Mouse (Mus musculus) T-cell, adult 2 months (primary cell): ENCODE measurements around the gene Tmem240.
A peak's percentile ranks its signal among the peaks of the same experiment; 100 is the strongest.
"Not testable (repeated sequence)": the region's sequence is repeated elsewhere in the genome, so short reads cannot be mapped to it uniquely, and the experiment has no call there.

Source experiments
- DNase-seq: peaks from one replicate; pipeline ENCODE4 v3.0.0; 2022; ENCODE audit warnings: low spot score

Gene Tmem240

GRCm38 (mm10) chr4:155734951-155735702, 527 bp downstream of the Tmem240 start:
- DNase-seq: peak; percentile 38

- DNase-seq: no peak
Observed at GRCm38 (mm10) chr4:155735788-155736187, 1.2 kb downstream of the Tmem240 start.

- no peak for DNase-seq
Observed at GRCm38 (mm10) chr4:155736421-155736820, 1.8 kb downstream of the Tmem240 start.

GRCm38 (mm10) chr4:155738262-155738661, 3.7 kb downstream of the Tmem240 start:
- no peak for DNase-seq

DNA sequence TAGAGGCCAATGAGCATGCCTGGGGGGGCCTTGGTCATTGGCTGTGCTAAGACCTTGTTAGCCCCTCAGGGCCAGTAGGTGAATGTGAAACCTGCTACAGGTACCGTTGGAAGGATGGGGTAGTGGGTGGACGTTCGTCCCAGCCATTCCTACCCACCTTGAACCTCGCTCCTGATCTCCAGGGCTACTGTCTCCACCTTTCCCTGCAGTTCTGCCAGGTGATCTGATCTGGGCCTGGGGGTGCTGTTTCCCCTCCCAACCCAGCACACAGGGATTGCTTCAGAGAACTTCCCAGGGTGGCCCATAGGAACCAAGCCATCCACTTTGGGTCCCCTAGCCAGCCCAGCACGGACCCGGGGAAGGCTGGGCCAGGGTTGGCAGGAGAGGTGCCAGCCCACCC, 4.6 kb downstream of the Tmem240 start:
- DNase-seq: no peak

DNA sequence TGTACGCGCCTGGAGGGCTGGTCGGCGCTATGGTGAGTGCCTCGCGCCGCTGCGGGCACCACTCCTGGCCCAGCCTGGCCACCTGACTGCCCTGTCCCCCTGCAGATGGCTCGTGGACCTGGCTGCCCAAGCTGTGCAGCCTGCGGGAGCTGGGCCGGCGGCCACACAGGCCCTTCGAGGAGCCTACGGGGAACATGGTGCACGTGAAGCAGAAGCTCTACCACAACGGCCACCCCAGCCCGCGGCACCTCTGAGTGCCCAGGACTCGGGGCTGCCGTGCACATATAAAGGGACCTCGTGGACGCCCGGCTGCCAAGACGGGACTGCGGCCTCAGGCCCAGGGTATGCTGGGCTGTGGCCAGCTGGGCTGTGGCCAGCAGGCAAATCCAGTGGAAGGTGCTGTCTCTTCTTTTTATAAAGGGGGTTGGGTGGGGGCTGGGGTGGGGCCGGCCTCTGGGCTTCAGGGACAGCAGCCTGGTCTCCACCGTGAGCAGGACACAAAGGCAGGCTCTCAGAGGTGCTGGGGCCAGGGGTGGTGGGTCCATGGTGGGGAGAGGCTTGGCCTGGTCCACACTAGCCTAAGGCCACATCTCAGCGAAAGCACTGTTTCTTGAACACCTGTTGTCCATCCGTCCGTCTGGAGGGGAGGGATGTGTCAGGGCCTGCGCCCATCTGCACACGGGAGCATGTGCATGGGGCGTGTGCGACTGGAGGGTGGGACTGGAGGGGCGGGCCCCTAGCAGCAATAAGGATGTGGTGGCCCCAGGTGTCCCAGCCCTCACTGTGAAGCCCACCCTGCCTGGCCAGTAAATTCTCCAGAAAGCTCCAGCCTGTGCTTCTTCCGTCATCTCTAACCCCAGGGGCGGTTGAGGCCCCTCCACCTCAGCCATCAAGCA, 5.4 kb downstream of the Tmem240 start:
- DNase-seq: no peak

GRCm38 (mm10) chr4:155740681-155741080, 6.1 kb downstream of the Tmem240 start:
- DNase-seq: not testable (repeated sequence)

DNA sequence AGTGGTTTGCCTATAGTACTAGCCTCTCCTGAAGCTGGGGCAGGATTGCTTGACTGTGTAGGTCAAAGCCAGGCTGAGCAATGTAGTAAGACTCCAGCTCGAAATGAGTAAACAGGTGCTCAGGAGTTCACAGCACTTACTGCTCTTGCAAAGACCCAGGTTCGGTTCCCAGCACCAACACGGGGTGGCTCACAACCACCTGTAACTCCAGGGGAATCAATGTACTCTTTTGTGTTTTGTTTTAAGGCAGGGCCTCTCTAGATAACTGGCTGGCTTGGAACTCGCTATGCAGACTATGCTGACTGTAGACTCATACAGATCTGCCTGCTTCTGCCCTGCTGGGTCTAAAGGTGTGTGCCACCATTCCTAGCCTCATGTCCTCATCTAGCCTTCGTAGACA, 8.1 kb downstream of the Tmem240 start:
- no peak for DNase-seq

DNA sequence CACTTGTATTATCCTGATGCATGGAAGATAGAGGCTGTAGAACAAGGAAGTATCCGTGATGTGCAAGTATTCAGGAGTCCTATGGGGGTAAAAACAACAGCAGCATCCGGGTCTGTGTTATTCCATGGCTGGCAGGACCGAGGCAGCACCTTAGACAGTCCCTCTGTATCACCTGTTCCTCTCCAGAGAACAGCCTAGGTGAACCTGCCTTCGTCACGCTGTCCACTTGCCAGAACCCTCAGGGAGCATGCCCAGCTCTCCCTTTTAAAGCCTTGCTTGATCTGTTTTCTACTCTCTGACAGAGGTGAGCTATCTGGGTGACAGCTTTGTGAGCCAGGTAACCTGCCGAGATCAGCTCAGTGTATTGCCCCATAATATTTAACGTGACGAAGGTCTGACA, 9.9 kb downstream of the Tmem240 start:
- DNase-seq: no peak

- DNase-seq: no peak
Observed at GRCm38 (mm10) chr4:155745136-155745535, 10.5 kb downstream of the Tmem240 start.

DNA sequence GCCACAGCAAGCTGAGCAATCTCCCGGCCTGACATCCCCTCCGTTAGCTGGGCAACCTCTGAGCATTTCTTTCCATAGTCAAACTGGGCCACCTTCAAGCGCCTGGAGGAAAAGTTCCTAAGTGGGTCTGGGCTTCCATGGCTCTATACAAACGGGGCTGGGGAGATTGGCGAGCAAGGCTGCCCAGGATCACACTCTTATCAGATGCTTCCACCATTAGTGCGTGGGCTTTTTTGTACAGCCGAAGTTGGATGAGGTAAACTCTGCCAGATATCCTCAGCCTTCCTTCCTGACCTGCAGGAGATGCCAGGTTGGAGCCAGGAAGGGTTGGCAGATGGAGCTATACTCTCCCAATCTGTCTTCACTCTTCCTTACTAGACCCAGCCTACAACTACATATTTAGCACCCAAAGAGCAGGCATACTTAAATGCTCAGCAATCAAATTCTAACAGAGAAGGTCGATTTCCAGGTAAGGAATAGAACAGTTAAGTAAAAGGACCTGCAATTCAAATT, 11.5 kb downstream of the Tmem240 start:
- no peak for DNase-seq

DNA sequence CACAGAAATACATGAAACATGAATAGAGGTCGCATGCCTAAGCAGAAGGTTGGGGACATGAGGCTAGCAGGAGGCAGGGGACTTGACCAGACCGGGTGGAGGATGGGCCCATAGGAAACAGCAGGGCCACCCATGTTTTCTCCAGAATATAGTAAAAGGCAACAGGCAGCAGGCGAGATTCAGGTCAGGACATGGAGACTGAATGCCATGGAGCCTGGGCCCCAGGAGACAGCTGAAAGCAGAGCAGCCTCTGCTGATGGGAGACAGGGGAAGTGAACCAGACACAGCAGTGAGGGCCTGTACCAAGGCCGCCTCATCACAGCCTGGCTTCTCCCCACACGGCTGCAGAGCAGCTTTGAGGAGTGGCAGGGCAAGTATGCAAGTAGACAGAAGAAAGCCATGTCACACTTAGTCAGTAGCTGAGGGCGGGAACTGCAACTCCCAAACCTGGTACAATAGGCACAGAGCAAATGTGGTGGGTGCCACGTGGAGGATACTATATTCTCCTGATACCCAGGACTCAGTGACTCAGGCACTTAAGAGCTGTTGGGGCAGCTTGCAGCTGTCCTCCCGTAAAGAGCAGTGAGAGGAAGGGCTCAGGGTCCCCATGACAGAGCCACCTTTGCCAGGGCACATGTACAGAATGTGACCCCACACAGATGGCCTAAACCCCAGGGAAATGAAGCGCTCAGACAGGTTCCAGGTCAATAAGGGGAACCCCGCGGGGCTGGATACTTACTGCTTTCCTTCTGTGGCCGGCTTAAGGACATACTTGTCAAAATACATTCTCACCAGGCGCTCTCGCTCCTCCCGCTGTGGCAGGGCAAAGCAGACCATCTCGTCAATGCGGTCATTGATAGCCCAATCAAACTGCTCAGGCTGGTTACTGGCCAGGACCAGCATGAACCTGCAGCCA, 12.2 kb downstream of the Tmem240 start:
- no peak for DNase-seq

GRCm38 (mm10) chr4:155757011-155757410, 22.4 kb downstream of the Tmem240 start:
- DNase-seq: no peak

DNA sequence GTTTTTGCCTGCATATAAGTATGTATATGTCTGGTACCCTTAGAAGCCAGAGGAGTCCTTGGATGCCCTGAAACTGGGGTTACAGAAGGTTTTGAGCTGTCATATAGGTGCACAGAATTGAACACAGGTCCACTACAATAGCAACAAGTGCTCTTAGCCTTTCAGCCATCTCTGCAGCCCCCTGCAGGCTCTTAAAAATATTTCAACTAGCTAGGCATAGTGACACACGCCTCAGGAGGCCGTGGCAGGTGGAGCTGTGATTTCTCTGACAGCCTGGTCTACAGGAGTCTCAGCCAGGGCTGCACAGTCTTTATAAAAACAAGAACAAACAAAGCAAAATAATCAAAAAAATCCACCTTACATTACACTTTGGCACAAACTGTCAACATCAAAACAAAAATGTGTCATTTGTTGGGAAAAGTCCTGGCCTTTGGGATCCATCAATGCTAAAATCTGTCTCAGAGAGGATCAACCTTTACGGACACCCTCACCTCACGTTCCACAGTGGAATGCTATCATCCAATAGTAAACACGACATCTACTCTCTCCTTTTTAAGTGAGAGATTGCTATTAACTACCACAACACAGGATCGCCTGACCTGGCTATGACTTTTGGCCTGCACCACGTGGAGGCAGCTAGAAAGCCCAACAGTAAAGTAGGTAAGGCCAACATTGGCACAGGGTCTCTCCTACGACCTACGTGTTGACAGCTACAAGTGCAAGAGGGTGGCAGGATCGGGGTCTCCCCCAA, 25.4 kb downstream of the Tmem240 start:
- DNase-seq: peak; percentile 69

DNA sequence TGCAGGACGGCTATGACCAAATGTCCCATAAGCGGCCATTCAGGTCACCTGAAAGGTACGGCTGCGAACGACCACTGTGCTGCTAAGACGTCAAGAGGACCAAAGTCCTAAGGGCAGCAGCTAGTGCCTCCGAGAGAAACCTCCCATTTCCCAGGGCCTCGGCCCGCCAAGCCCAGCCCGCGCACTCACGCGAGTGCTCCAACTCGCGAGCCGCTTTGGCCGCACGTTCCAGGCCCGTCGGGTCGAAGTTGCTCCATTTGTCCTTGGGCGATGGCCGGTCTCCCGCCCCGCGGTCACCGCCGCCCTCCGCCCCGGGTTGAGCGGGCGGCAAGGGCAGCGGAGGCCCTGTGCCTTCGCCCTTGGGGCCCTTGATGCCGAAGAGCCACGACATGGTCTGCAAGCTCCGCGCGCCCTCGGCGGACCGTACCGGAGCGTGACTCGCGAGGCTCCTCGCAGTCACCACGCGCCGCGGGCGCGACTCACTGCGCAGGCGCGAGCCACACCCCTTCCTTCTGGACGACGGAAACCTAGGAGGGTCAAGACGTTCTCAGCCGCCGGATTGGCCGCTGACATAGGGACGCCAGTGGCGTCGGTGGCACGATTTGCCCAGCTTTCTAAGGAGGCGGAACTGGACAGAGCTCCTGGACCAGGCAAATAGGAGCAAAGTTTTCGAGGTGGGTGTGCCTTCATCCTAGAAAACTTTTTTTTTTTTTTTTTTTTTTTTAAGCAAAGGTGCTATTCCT, 26.2 kb downstream of the Tmem240 start, which contains the start of gene Atad3a:
Gene Atad3a (minus strand): TSS at position 481 of the 743 bp plus-strand sequence.
- peak; percentile 94 for DNase-seq

DNA sequence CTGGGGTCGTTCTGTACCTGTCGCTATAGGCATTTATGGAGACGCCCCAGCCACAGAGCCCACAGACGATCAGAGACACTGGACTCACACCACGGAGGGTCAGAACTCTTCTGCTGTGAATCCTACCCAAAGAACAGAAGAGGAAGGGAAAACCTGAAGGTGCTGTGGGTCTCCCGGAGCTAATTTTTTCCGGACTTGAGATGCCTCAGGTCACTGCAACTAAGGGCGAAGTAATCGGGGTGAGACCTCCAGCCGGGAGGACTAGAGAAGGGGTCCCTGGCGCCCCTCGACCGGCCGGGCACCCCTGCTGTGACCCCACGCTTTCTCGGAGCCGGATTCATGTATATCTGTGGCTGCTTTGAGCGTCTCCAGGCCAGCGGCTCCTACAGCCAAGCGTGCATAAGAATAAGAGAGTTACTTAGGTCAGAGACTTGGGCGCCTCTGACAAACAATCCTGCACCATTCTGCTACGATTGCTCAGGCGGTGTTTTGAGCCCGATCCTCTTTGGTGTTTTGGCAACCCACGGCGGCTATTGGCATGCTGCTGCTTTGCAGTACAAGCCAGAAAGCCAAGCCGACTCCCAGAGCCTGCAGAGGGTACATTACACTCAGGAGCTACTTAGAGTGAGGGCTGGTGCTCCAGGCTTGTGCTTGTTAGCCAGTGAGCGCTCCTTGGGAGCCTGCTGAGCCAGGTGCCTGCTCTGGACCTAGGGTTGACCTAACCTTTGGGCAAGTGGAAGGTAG, 26.9 kb downstream of the Tmem240 start:
- no peak for DNase-seq

- no peak for DNase-seq
Observed at GRCm38 (mm10) chr4:155762357-155762756, 27.8 kb downstream of the Tmem240 start.

DNA sequence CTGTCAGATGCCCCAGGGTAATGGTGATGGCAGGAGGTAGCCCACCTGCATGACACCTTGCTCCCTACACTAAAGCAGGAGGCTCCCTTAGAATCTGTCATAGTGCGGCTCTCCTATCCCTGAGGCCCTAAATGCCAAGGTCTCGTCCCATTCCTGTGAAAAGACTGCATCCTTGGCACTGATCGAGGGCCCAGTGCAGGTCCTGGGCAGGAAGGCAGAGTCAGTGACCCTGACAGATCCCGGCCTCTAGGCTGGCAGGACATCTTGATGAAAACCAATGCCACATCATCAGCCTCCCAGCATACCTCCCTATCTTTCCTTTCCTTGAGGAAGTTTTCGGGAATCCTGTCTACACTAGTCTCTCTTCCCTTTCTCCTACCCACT, 34.9 kb downstream of the Tmem240 start:
- no peak for DNase-seq

- DNase-seq: peak; percentile 75
Observed at GRCm38 (mm10) chr4:155769880-155770512, 35.4 kb downstream of the Tmem240 start.
